ENCODE assay signal across 7 mouse cellular contexts in the genomic region with DNA sequence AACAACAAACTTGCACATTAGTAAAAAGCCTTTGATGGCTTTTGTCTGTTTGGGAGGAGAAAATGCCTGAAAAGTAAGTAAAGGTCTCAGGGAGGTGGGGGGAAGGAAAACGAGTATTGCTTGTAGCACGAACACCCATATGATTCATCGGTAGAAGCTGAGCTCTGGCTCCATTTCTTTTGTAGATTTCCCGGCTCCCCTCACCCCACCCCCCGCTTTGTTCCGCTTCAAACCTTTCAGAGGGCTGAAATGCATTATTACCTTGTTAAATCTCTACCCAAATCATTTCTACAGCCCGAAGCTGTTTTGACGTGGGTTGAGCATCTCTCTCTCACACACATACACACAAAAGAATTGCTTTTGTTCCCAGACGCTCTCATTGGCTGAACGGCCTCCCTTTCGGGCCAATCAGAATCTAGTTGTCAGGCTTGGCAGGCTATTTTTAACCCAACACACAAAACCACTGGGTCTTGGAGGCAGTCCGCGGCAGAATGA.
DNase-seq lines count a peak whose midpoint lies in the region; ATAC-seq and TF ChIP-seq lines count a peak whose summit lies in the region.

No protein-coding gene starts in this region.

- H3K9me3 ChIP-seq in embryonic facial prominence, embryonic 14.5 days (ENCODE audit: control insufficient read depth, low read length): no peaks in the 10 kb centered on the region
- no peaks in the 10 kb centered on the region for H3K9me3 ChIP-seq in limb, embryonic 11.5 days (ENCODE audit: control insufficient read depth, low read length)
- no peaks in the 10 kb centered on the region for H3K9me3 ChIP-seq in midbrain, embryonic 13.5 days

- no peak for TF ChIP-seq CTCF in heart, adult 2 months (IDR thresholded peaks at IDR 0.05)
- TF ChIP-seq CTCF in kidney, adult 2 months (conservative IDR thresholded peaks at IDR 0.05; ENCODE audit: insufficient read depth, insufficient read length, low read depth, low read length): no peak
- no peak for TF ChIP-seq CTCF in small intestine, adult 2 months (IDR thresholded peaks at IDR 0.05; ENCODE audit: extremely low read depth, insufficient read length, insufficient replicate concordance, low read depth, low read length)

- H3K27me3 ChIP-seq in embryonic facial prominence, embryonic 14.5 days (replicated peaks; ENCODE audit: control insufficient read depth, insufficient read depth, low read length): no peaks in the 10 kb centered on the region
- no peaks in the 10 kb centered on the region for H3K27me3 ChIP-seq in heart, adult 2 months (ENCODE audit: control insufficient read depth, insufficient read depth, low read length)
- H3K27me3 ChIP-seq in kidney, adult 2 months (replicated peaks; ENCODE audit: control insufficient read depth, insufficient read depth, low read length): no peaks in the 10 kb centered on the region
- H3K27me3 ChIP-seq in limb, embryonic 11.5 days (ENCODE audit: control insufficient read depth, insufficient read depth, low read length): no peaks in the 10 kb centered on the region
- H3K27me3 ChIP-seq in midbrain, embryonic 13.5 days: no peaks in the 10 kb centered on the region
- no peaks in the 10 kb centered on the region for H3K27me3 ChIP-seq in small intestine, adult 2 months (ENCODE audit: control insufficient read depth, insufficient read depth, low read length)

- H3K79me2 ChIP-seq in heart, adult 2 months (replicated peaks; ENCODE audit: control insufficient read depth, insufficient read depth, low read length): no peaks in the 10 kb centered on the region

- peaks cover 7% of the 10 kb centered on the region for H3K4me1 ChIP-seq in embryonic facial prominence, embryonic 14.5 days (ENCODE audit: control insufficient read depth, insufficient read depth, low read length)
- no peaks in the 10 kb centered on the region for H3K4me1 ChIP-seq in heart, adult 2 months (ENCODE audit: control insufficient read depth, insufficient read depth, low read length)
- H3K4me1 ChIP-seq in kidney, adult 2 months (ENCODE audit: control insufficient read depth, insufficient read depth, low read length): no peaks in the 10 kb centered on the region
- H3K4me1 ChIP-seq in limb, embryonic 11.5 days (ENCODE audit: control insufficient read depth, insufficient read depth, low read length): no peaks in the 10 kb centered on the region
- peaks cover 19% of the 10 kb centered on the region for H3K4me1 ChIP-seq in midbrain, embryonic 13.5 days (replicated peaks)
- no peaks in the 10 kb centered on the region for H3K4me1 ChIP-seq in small intestine, adult 2 months (ENCODE audit: control insufficient read depth, insufficient read depth, insufficient read length, low read length)

- peak; percentile 76; the same call in 1 of the 2 replicates for TF ChIP-seq POLR2A in heart, adult 2 months (IDR thresholded peaks at IDR 0.05; ENCODE audit: insufficient read depth, low read depth, low read length)
- TF ChIP-seq POLR2A in kidney, adult 2 months (IDR thresholded peaks at IDR 0.05; ENCODE audit: low read depth, low read length): no peak
- TF ChIP-seq POLR2A in small intestine, adult 2 months (IDR thresholded peaks at IDR 0.05; ENCODE audit: low read depth, low read length): no peak

- 0 out of 2 replicates have a peak, but pooled peaks have one; percentile 51 for TF ChIP-seq EP300 in heart, adult 2 months (IDR thresholded peaks at IDR 0.05; ENCODE audit: insufficient read depth, low read depth, low read length)

- H3K4me2 ChIP-seq in embryonic facial prominence, embryonic 14.5 days (ENCODE audit: low read depth, low read length): peak overlapping the region; percentile 85
- H3K4me2 ChIP-seq in limb, embryonic 11.5 days (ENCODE audit: low read depth, severe bottlenecking): peak overlapping the region; percentile 43
- H3K4me2 ChIP-seq in midbrain, embryonic 13.5 days (replicated peaks): peak overlapping the region; percentile 71

- 0% methylated on average over 13 of the region's 13 CpGs for WGBS in embryonic facial prominence, embryonic 14.5 days
- WGBS in heart, adult 2 months: under 1% methylated on average over 13 of the region's 13 CpGs
- under 1% methylated on average over 13 of the region's 13 CpGs for WGBS in kidney, adult 2 months
- WGBS in limb, embryonic 11.5 days: under 1% methylated on average over 13 of the region's 13 CpGs
- WGBS in midbrain, embryonic 13.5 days: under 1% methylated on average over 13 of the region's 13 CpGs
- under 1% methylated on average over 13 of the region's 13 CpGs for WGBS in small intestine, adult 2 months

- no peaks in the 10 kb centered on the region for H3K36me3 ChIP-seq in embryonic facial prominence, embryonic 14.5 days (ENCODE audit: control insufficient read depth, insufficient read depth, low read length)
- H3K36me3 ChIP-seq in heart, adult 2 months (ENCODE audit: control insufficient read depth, insufficient read depth, low read length): no peaks in the 10 kb centered on the region
- H3K36me3 ChIP-seq in kidney, adult 2 months (ENCODE audit: control insufficient read depth, insufficient read depth, low read length): no peaks in the 10 kb centered on the region
- H3K36me3 ChIP-seq in limb, embryonic 11.5 days (ENCODE audit: control insufficient read depth, insufficient read depth, low read length): no peaks in the 10 kb centered on the region
- no peaks in the 10 kb centered on the region for H3K36me3 ChIP-seq in midbrain, embryonic 13.5 days
- no peaks in the 10 kb centered on the region for H3K36me3 ChIP-seq in small intestine, adult 2 months (ENCODE audit: control insufficient read depth, insufficient read depth, low read length)

- peak overlapping the region; percentile 47 for H3K4me3 ChIP-seq in embryonic facial prominence, embryonic 14.5 days (ENCODE audit: low read depth, low read length)
- peak overlapping the region; percentile 74 for H3K4me3 ChIP-seq in heart, adult 2 months
- H3K4me3 ChIP-seq in kidney, adult 2 months (ENCODE audit: insufficient read depth, low read depth, low read length): peak overlapping the region; percentile 66
- H3K4me3 ChIP-seq in limb, embryonic 11.5 days (ENCODE audit: low read depth, low read length): peak overlapping the region; percentile 13
- H3K4me3 ChIP-seq in midbrain, embryonic 13.5 days (replicated peaks): peak overlapping the region; percentile 48
- H3K4me3 ChIP-seq in small intestine, adult 2 months (ENCODE audit: low read depth, low read length): peak overlapping the region; percentile 65

- H3K9ac ChIP-seq in embryonic facial prominence, embryonic 14.5 days (ENCODE audit: low read depth, low read length): peak overlapping the region; percentile 73
- peak overlapping the region; percentile 62 for H3K9ac ChIP-seq in heart, adult 2 months (ENCODE audit: low read depth, low read length)
- peak overlapping the region; percentile 35 for H3K9ac ChIP-seq in limb, embryonic 11.5 days (ENCODE audit: low read length)
- H3K9ac ChIP-seq in midbrain, embryonic 13.5 days (replicated peaks): peak overlapping the region; percentile 79

- peak; percentile 95 for ATAC-seq in embryonic facial prominence, embryonic 14.5 days (ENCODE audit: low read depth)
- ATAC-seq in limb, embryonic 11.5 days (ENCODE audit: insufficient number of reproducible peaks, low FRiP score, low TSS enrichment, low read depth): peak; percentile 85
- peak; percentile 96 for ATAC-seq in midbrain, embryonic 13.5 days

- H3K27ac ChIP-seq in embryonic facial prominence, embryonic 14.5 days (replicated peaks; ENCODE audit: low read depth, low read length): peak overlapping the region; percentile 99
- H3K27ac ChIP-seq in heart, adult 2 months: peak overlapping the region; percentile 97
- H3K27ac ChIP-seq in kidney, adult 2 months (ENCODE audit: insufficient read depth, low read depth, low read length): peak overlapping the region; percentile 98
- peak overlapping the region; percentile 82 for H3K27ac ChIP-seq in limb, embryonic 11.5 days (replicated peaks; ENCODE audit: low read depth, low read length)
- H3K27ac ChIP-seq in midbrain, embryonic 13.5 days: peak overlapping the region; percentile 96
- peak overlapping the region; percentile 98 for H3K27ac ChIP-seq in small intestine, adult 2 months (ENCODE audit: insufficient read depth, low read depth, low read length)

- peak; percentile 43 to 74 for DNase-seq in adrenal gland, postnatal 4 days (ENCODE audit: low spot score in 2 of 2)
- peak; percentile 99 for DNase-seq in embryonic facial prominence, embryonic 14.5 days (ENCODE audit: low spot score)
- DNase-seq in heart, adult 2 months: peak; percentile 82 to 90
- peak; percentile 93 for DNase-seq in kidney, adult 2 months
- peak; percentile 85 for DNase-seq in limb, embryonic 11.5 days (ENCODE audit: low spot score)

- intact Hi-C loops in heart, adult 2 months (cut with DNase I): loop anchor here (1.0 to 10.0 kb wide), 4 partner anchors 559 to 1099 kb away; a partner anchor contains a TSS

Comparison
In these comparisons a context has a peak if more than half of its experiments do, and no peak if none do; other contexts are left out.
1. Peak in every context shown above with its lines: DNase-seq, ATAC-seq, H3K4me3 ChIP-seq and H3K27ac ChIP-seq.
2. H3K4me3 ChIP-seq: peak in every context shown above with its lines; median percentile 74 in heart, adult 2 months; 66 in kidney, adult 2 months; 65 in small intestine, adult 2 months; 48 in midbrain, embryonic 13.5 days; 47 in embryonic facial prominence, embryonic 14.5 days; 13 in limb, embryonic 11.5 days.